Mouse (Mus musculus) adrenal gland, postnatal 10 days (tissue): ENCODE results near the gene Olfr102. TPM values are rescaled to one million over a fixed set of nuclear protein-coding genes. Genes with fewer than 3 reads are reported as not detected.
A peak's percentile ranks its signal among the peaks of the same experiment; 100 is the strongest.

Experiments
- DNase-seq: peaks from one replicate; pipeline ENCODE4 v3.0.0; 2021; ENCODE audit warnings: mixed read lengths
- long read RNA-seq, 2 experiments: library from polyadenylated mRNA; stranded (forward); transcript quantifications; one replicate each; pipeline ENCODE4 v2.0.0; 2021
- total RNA-seq, 2 experiments: library from RNA; stranded (reverse); gene quantifications; 2 replicates each; pipeline ENCODE4 v1.2.3; 2021

Gene Olfr102
- not detected for total RNA-seq
- long read RNA-seq, experiment 1, result 0 reads
- long read RNA-seq, experiment 2, result 0 reads

- DNase-seq, result no peak
Measured at GRCm38 (mm10) chr17:37316954-37317353, at the start of gene Olfr102. Gene Olfr102 (minus strand): TSS chr17:37317054.

GRCm38 (mm10) chr17:37359282-37359681 is 42.4 kb upstream of the Olfr102 start, which contains the start of gene Olfr104-ps:
Gene Olfr104-ps (plus strand): TSS chr17:37359582.
- DNase-seq, result no peak

- no peak for DNase-seq
Measured at GRCm38 (mm10) chr17:37339598-37339997, 22.7 kb upstream of the Olfr102 start, which contains the start of gene Olfr103. Gene Olfr103 (minus strand): TSS chr17:37339698.

- no peak for DNase-seq
Measured at GRCm38 (mm10) chr17:37310146-37310699, 6.6 kb downstream of the Olfr102 start.

GRCm38 (mm10) chr17:37308483-37308882 is 8.4 kb downstream of the Olfr102 start:
- peak; percentile 15 for DNase-seq

- DNase-seq, result no peak
Measured at GRCm38 (mm10) chr17:37304213-37304612, 12.6 kb downstream of the Olfr102 start, which contains the start of gene Olfr101. Gene Olfr101 (minus strand): TSS chr17:37304313.

- DNase-seq, result no peak
Measured at GRCm38 (mm10) chr17:37283360-37283759, 33.5 kb downstream of the Olfr102 start, which contains the start of gene Olfr99. Gene Olfr99 (minus strand): TSS chr17:37283460.

GRCm38 (mm10) chr17:37280331-37280730 is 36.5 kb downstream of the Olfr102 start:
- DNase-seq, result peak; percentile 16

GRCm38 (mm10) chr17:37276573-37276972 is 40.3 kb downstream of the Olfr102 start:
- no peak for DNase-seq

- no peak for DNase-seq
Measured at GRCm38 (mm10) chr17:37275626-37276248, 41.1 kb downstream of the Olfr102 start.

- DNase-seq, result peak; percentile 53
Measured at GRCm38 (mm10) chr17:37270702-37271092, 46.2 kb downstream of the Olfr102 start.

- peak; percentile 92 for DNase-seq
Measured at GRCm38 (mm10) chr17:37270058-37270701, 46.7 kb downstream of the Olfr102 start, which contains the start of gene H2-M3. Gene H2-M3 (plus strand): TSS chr17:37270220.

- DNase-seq, result peak; percentile 30
Measured at GRCm38 (mm10) chr17:37263626-37264025, 53.2 kb downstream of the Olfr102 start, which contains the start of gene Olfr98. Gene Olfr98 (minus strand): TSS chr17:37263749.

Other genes with a start within 250 kb of the Olfr102 start
- not detected for gene Olfr90, start 228.6 kb downstream of the Olfr102 start, total RNA-seq
- gene Olfr91, start 218.8 kb downstream of the Olfr102 start, total RNA-seq, result not detected
- not detected for gene Olfr92, start 197.0 kb downstream of the Olfr102 start, total RNA-seq
- not detected for gene Olfr93, start 155.6 kb downstream of the Olfr102 start, total RNA-seq
- gene Ubd, start 123.2 kb downstream of the Olfr102 start, total RNA-seq, result under 1 TPM; 0.78 to 0.88 TPM
- not detected for gene Olfr94, start 116.1 kb downstream of the Olfr102 start, total RNA-seq
- gene Olfr95, start 103.9 kb downstream of the Olfr102 start, total RNA-seq, result not detected
- gene Olfr96, start 96.9 kb downstream of the Olfr102 start, total RNA-seq, result not detected
- gene Olfr97, start 79.7 kb downstream of the Olfr102 start, total RNA-seq, result not detected
- not detected for gene Olfr98, start 53.3 kb downstream of the Olfr102 start, total RNA-seq
- 1 to 10 TPM; 4.6 to 5.0 TPM for gene H2-M3, start 46.8 kb downstream of the Olfr102 start, total RNA-seq
- not detected for gene Olfr99, start 33.6 kb downstream of the Olfr102 start, total RNA-seq
- not detected for gene Olfr101, start 12.7 kb downstream of the Olfr102 start, total RNA-seq
- not detected for gene Olfr103, start 22.6 kb upstream of the Olfr102 start, total RNA-seq
- not detected for gene Olfr104-ps, start 42.5 kb upstream of the Olfr102 start, total RNA-seq
- gene Olfr105-ps, start 62.0 kb upstream of the Olfr102 start, total RNA-seq, result not detected
- gene Olfr106-ps, start 73.3 kb upstream of the Olfr102 start, total RNA-seq, result not detected
- not detected for gene Olfr107, start 82.2 kb upstream of the Olfr102 start, total RNA-seq
- not detected for gene Olfr108, start 128.4 kb upstream of the Olfr102 start, total RNA-seq
- not detected for gene Olfr109, start 141.9 kb upstream of the Olfr102 start, total RNA-seq
- gene H2-M2, start 166.5 kb upstream of the Olfr102 start, total RNA-seq, result under 1 TPM; 0.36 to 0.60 TPM
- gene Olfr110, start 175.4 kb upstream of the Olfr102 start, total RNA-seq, result not detected
- gene Olfr111, start 191.0 kb upstream of the Olfr102 start, total RNA-seq, result not detected